Mouse (Mus musculus) lung, postnatal 0 days (tissue): ENCODE results near the gene Aifm3. TPM values are rescaled to one million over a fixed set of nuclear protein-coding genes. Genes with fewer than 3 reads are reported as not detected.

Source experiments
- ATAC-seq: fragments of 200-750 bp; cut with Nextera tagmentation; 2 replicates; pipeline ENCODE4 v1.8.0; 2017; ENCODE audit warnings: moderate library complexity
- DNase-seq: peaks from one replicate; pipeline ENCODE4 v3.0.0-alpha.2; 2016; ENCODE audit warnings: low spot score
- H3K27ac ChIP-seq: fragments of 300-500 bp; sonication (generic); 2 replicates; pipeline ENCODE4 v1.5.1; 2014; ENCODE audit warnings: antibody characterized with exemption, mild to moderate bottlenecking, low read length, mixed read lengths
- H3K27me3 ChIP-seq: fragments of 300-500 bp; sonication (generic); replicated peaks from 2 replicates; pipeline ENCODE4 v1.6.1; 2014; ENCODE audit warnings: low read length, mixed read lengths; ENCODE audit not compliant: insufficient read depth
- H3K36me3 ChIP-seq: fragments of 300-500 bp; sonication (generic); 2 replicates; pipeline ENCODE4 v1.6.1; 2014; ENCODE audit warnings: low read length, mixed read lengths; ENCODE audit not compliant: insufficient read depth
- H3K4me1 ChIP-seq: fragments of 300-500 bp; sonication (generic); 2 replicates; pipeline ENCODE4 v1.6.1; 2014; ENCODE audit warnings: antibody characterized with exemption, low read depth, low read length, mixed read lengths; ENCODE audit not compliant: insufficient read depth
- H3K4me2 ChIP-seq: fragments of 300-500 bp; sonication (generic); replicated peaks from 2 replicates; pipeline ENCODE4 v1.6.1; 2014; ENCODE audit warnings: low read depth, mild to moderate bottlenecking, low read length, moderate library complexity, mixed read lengths
- H3K4me3 ChIP-seq: fragments of 300-500 bp; sonication (generic); 2 replicates; pipeline ENCODE4 v1.5.1; 2014; ENCODE audit warnings: low read depth, low read length
- H3K9ac ChIP-seq: fragments of 300-500 bp; sonication (generic); replicated peaks from 2 replicates; pipeline ENCODE4 v1.6.1; 2014; ENCODE audit warnings: low read depth, mild to moderate bottlenecking
- H3K9me3 ChIP-seq: fragments of 300-500 bp; sonication (generic); 2 replicates; pipeline ENCODE4 v1.6.1; 2016; ENCODE audit warnings: low read length, mixed read lengths
- CTCF ChIP-seq: IDR thresholded peaks from 2 replicates; pipeline ENCODE4 v1.5.1; 2016; ENCODE audit warnings: antibody characterized with exemption, mild to moderate bottlenecking
- EP300 ChIP-seq: IDR thresholded peaks from 2 replicates; pipeline ENCODE4 v1.6.1; 2016; ENCODE audit warnings: antibody characterized with exemption, mild to moderate bottlenecking, control low read depth
- WGBS: fragments of 180-500 bp; shearing (Covaris S2); extraction: QIAGEN DNeasy Blood & Tissue Kit; methylation state at CpG from one replicate; pipeline ENCODE4 v1.1.7; 2014; 5-methylcytosine and 5-hydroxymethylcytosine counted together
- polyA plus RNA-seq: library from polyadenylated mRNA; unstranded; fragments of >200 nt; fragmentation: Nextera tagmentation; extraction: Ambion mirVana; gene quantifications from 2 replicates; pipeline ENCODE4 v1.2.1, GENCODE M21; 2015

Aifm3 gene
- polyA plus RNA-seq, result 2.8 and 3.5 TPM in 2 replicates

DNA sequence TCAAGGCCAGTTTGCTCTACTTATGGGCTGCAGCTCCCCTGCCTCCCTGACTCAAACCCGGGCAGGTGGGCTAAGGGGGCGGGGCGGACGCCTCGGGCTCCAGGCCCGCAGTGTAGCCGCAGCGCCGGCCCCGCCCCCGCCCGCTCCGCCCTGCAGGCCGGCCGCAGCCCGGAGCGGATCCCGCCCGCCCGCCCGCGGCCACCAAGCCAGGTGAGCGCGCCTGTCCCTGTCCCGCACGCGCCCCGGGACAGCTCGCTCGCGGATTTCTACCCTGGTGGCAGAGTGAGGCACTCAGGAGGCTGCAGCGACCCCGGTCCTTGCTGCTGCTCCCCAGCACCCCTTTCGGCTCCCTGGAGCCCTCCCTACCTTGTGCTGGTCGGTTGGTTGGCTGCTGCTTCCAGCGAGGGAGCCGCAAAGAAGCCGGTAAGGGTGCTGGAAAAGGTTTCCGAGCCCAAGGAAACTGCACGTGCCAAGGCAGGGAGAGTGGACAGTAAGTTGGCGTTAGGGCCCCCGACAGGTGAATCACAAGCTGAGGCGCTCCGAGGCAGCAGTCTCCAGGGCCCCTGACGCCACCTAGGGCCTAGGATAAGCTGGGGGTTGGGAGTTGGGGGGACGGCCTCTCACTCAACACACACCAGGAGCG is at the start of gene Aifm3:
Gene Aifm3, plus strand, starts transcription at position 143 of the 643 bp plus-strand sequence.
- ATAC-seq (peak; percentile 88), DNase-seq (peak; percentile 9)
- WGBS, result 2% methylated on average over 39 of the region's 47 CpGs
- H3K4me1 ChIP-seq, result 0 out of 2 replicates have a peak, but pooled peaks cover 3% of the 10 kb centered on the region
- H3K9ac ChIP-seq, result peak within 1 kb of the TSS; percentile 39; the same call in 1 of the 2 replicates
- peaks cover 5% of the 10 kb centered on the region; the same call in 1 of the 2 replicates for H3K36me3 ChIP-seq
- H3K27me3 ChIP-seq, result no peaks in the 10 kb centered on the region
- H3K9me3 ChIP-seq, result no peaks in the 10 kb centered on the region
- peak within 1 kb of the TSS; percentile 39 for H3K4me3 ChIP-seq
- H3K27ac ChIP-seq, result no peak within 1 kb of the TSS
- TF ChIP-seq EP300 (no peak), CTCF (no peak)
- peak within 1 kb of the TSS; percentile 77 for H3K4me2 ChIP-seq

DNA sequence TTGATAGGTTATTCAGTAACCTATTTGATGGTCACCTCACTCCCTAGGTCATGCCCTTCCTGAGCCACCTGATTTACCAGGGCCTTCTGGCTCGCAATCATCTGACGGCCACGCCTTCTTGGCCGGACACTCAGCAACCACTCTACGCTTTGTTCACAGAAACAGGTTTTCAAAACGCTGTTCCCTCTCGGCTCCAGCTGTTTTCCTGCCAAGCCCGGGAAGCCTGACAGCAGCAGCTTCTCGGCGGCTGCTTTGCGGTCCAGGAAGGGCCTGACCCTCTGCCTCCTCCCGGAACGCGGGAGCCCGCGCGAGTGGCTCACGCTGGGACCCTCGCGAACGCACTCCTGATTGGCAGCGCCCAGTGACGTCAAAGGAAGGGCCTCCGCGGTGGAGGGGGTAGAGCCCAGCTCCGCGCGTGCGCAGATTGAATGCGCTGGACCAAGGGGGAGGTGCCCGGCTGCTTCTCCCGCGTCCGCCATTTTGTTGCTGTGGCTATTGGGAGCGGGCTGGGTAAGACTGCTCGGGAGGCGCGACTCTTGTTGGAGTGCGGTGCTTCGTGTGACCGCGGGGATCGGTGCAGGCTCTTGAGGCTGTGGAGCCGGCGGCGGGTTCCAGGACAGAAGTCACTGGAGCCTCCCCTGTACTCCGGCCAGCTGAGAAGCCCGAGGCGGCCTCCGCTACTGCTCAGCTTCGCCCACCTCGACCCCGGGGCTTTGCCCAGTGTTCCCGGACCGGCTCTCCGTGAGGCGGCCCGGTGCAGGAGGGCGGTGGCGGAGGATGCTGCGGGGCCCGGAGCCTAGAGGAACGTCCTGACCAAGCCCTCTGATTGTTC is 37.7 kb upstream of the Aifm3 start, which contains the start of gene Crkl:
Gene Crkl, plus strand, starts transcription at position 447 of the 832 bp plus-strand sequence.
- H3K4me1 ChIP-seq, result no peaks in the 10 kb centered on the region
- peak; percentile 99 for DNase-seq
- no peaks in the 10 kb centered on the region for H3K9me3 ChIP-seq
- peak within 1 kb of the TSS; percentile 86 for H3K27ac ChIP-seq
- no peaks in the 10 kb centered on the region for H3K36me3 ChIP-seq
- WGBS, result under 1% methylated on average over 61 of the region's 63 CpGs
- TF ChIP-seq CTCF, result no peak
- no peak for TF ChIP-seq EP300
- ATAC-seq, result peak; percentile 98
- H3K9ac ChIP-seq, result peak within 1 kb of the TSS; percentile 71
- peak within 1 kb of the TSS; percentile 76 for H3K4me2 ChIP-seq
- H3K27me3 ChIP-seq, result no peaks in the 10 kb centered on the region
- H3K4me3 ChIP-seq, result peak within 1 kb of the TSS; percentile 81

DNA sequence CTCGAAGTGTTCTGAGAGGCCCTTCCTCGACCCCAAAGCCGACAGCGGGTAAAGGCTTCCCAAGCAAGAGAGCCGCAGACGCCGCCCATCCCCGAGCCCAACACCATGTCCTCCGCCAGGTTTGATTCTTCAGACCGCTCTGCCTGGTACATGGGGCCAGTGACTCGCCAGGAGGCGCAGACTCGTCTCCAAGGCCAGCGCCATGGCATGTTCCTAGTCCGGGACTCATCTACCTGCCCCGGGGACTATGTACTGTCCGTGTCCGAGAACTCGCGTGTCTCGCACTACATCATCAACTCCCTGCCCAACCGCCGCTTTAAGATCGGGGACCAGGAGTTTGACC is 37.1 kb upstream of the Aifm3 start:
- H3K4me3 ChIP-seq, result peak overlapping the region; percentile 81
- no peaks in the 10 kb centered on the region for H3K9me3 ChIP-seq
- ATAC-seq, result peak; percentile 18
- H3K9ac ChIP-seq, result peak overlapping the region; percentile 71
- H3K27ac ChIP-seq, result peak overlapping the region; percentile 86
- DNase-seq, result peak; percentile 47
- H3K4me2 ChIP-seq, result peak overlapping the region; percentile 76
- no peaks in the 10 kb centered on the region for H3K4me1 ChIP-seq
- H3K36me3 ChIP-seq, result no peaks in the 10 kb centered on the region
- TF ChIP-seq CTCF, result 0 out of 2 replicates have a peak, but pooled peaks have one; percentile 21
- TF ChIP-seq EP300, result no peak
- no peaks in the 10 kb centered on the region for H3K27me3 ChIP-seq
- WGBS, result under 1% methylated on average over 24 of the region's 24 CpGs

DNA sequence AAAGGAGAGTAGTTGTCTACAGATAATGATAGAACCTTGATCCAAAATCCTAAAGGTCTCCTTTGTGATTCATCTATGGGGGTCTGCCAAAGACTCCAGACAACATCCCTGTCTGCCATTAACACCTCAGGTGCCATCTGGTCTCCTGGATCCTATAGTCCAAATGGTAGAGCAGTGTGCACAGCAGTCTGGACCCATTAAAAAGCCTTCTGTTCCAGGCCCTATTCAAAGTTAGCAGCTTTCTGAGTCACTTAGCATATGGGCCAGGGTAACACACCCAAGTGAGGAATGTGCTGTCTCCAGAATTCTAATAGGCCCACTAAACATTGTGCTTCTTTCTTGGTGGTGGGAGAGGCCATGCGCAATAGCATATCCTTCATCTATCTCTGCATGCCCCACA is 32.5 kb upstream of the Aifm3 start:
- no peaks in the 10 kb centered on the region for H3K36me3 ChIP-seq
- TF ChIP-seq EP300 (no peak), CTCF (no peak)
- H3K4me1 ChIP-seq, result no peaks in the 10 kb centered on the region; the same call in 1 of the 2 replicates
- no peak overlapping the region for H3K4me3 ChIP-seq
- DNase-seq, result no peak
- no peak overlapping the region for H3K4me2 ChIP-seq
- WGBS, result 91% methylated on average over 1 of the region's 1 CpGs
- no peak overlapping the region for H3K9ac ChIP-seq
- H3K27ac ChIP-seq, result no peak overlapping the region
- ATAC-seq, result no peak
- no peaks in the 10 kb centered on the region for H3K27me3 ChIP-seq
- H3K9me3 ChIP-seq, result no peaks in the 10 kb centered on the region

DNA sequence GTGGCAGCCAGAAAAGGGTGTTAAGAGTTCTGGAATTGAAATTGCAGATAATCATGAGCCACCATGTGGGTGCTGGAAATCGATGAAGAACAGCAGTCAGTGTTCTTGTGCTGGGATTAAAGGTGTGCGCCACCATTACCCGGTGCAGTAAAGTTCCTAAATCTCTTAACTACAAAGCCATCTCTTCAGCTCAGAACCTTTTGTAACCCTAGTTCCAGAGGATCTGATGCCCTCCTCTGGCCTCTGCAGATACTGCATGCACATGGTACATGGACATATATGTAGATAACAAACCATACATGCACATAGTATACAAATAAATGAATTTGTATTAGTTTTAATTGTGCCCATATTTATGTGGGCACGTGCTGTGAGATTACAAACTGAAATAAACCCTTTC is 29.2 kb upstream of the Aifm3 start:
- no peak; the same call in 1 of the 2 replicates for ATAC-seq
- 90% methylated on average over 4 of the region's 4 CpGs for WGBS
- Histone ChIP-seq H3K36me3 (no peaks in the 10 kb centered on the region), H3K4me3 (no peak overlapping the region), H3K9ac (no peak overlapping the region), H3K27ac (no peak overlapping the region), H3K27me3 (no peaks in the 10 kb centered on the region), H3K4me1 (no peaks in the 10 kb centered on the region; the same call in 1 of the 2 replicates), H3K9me3 (no peaks in the 10 kb centered on the region), H3K4me2 (no peak overlapping the region)
- TF ChIP-seq CTCF (peak; percentile 69), EP300 (no peak)
- DNase-seq, result peak; percentile 28

DNA sequence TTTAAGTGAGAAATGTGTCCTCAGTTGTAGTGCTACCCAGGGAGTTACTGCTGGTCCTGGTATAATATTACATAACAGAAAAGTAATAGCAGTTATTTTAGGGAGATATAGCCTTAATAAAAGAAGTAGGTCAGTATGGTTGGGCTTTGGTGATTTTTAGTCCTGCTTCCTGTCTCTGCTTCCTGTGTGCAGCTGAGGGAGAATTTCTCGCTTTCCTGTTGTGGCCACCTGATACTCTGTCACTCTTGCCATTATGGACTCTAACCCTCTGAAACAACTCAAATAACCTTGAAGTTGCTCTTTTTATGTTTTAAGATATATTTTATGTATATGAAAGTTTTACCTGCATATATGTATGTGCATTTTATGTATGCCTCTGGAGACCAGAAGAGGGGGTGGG is 27.8 kb upstream of the Aifm3 start:
- Histone ChIP-seq H3K4me1 (no peaks in the 10 kb centered on the region; the same call in 1 of the 2 replicates), H3K9ac (no peak overlapping the region), H3K4me2 (no peak overlapping the region), H3K4me3 (no peak overlapping the region), H3K27ac (no peak overlapping the region), H3K36me3 (no peaks in the 10 kb centered on the region), H3K27me3 (no peaks in the 10 kb centered on the region), H3K9me3 (no peaks in the 10 kb centered on the region)
- TF ChIP-seq EP300 (no peak), CTCF (no peak)
- no peak for DNase-seq
- no peak for ATAC-seq
- WGBS, result 83% methylated on average over 1 of the region's 1 CpGs
